Mouse (Mus musculus) ES-E14 (cell line): ENCODE results near the gene Gm8212. TPM values are rescaled to one million over a fixed set of nuclear protein-coding genes. Genes with fewer than 3 reads are reported as not detected.
"Not testable (repeated sequence)": the region's sequence is repeated elsewhere in the genome, so short reads cannot be mapped to it uniquely, and the experiment has no call there.

Experiments
- DNase-seq: peaks from one replicate; pipeline ENCODE4 v3.0.0-alpha.2; 2013; ENCODE audit warnings: low read depth, low spot score
- H3K27ac ChIP-seq: 2 replicates; pipeline ENCODE4 v1.5.1; 2012; ENCODE audit warnings: low read depth, mild to moderate bottlenecking, low read length, moderate library complexity, mixed read lengths; ENCODE audit not compliant: poor library complexity, insufficient read depth, severe bottlenecking
- H3K36me3 ChIP-seq: 2 replicates; pipeline ENCODE4 v1.6.1; 2012; ENCODE audit warnings: mild to moderate bottlenecking, low read length, moderate library complexity, mixed read lengths; ENCODE audit not compliant: control insufficient read depth, poor library complexity, insufficient read depth, severe bottlenecking
- H3K4me1 ChIP-seq, 2 experiments: fragments of 150-350 bp in 1 of 2; sonication (generic) in 1 of 2; 2 replicates each; pipeline ENCODE4 v1.6.1; 2012; ENCODE audit warnings: low read length in 2 of 2, mild to moderate bottlenecking in 1 of 2, mixed read lengths in 1 of 2; ENCODE audit not compliant: control insufficient read depth in 2 of 2, insufficient read depth in 2 of 2, poor library complexity in 1 of 2
- H3K4me3 ChIP-seq, 2 experiments: fragments of 150-350 bp in 1 of 2; sonication (generic) in 1 of 2; 2 replicates each; pipeline ENCODE4 v1.5.1; 2012; ENCODE audit warnings: low read length in 2 of 2, low read depth in 1 of 2, mild to moderate bottlenecking in 1 of 2, mixed read lengths in 1 of 2; ENCODE audit not compliant: insufficient read depth in 1 of 2, poor library complexity in 1 of 2, severe bottlenecking in 1 of 2
- H3K9ac ChIP-seq: 2 replicates; pipeline ENCODE4 v1.6.1; 2012; ENCODE audit warnings: low read depth, mild to moderate bottlenecking, low read length, mixed read lengths; ENCODE audit not compliant: poor library complexity, insufficient read depth, severe bottlenecking
- H3K9me3 ChIP-seq: fragments of 150-350 bp; sonication (generic); 2 replicates; pipeline ENCODE4 v1.6.1; 2012; ENCODE audit warnings: low read depth, mild to moderate bottlenecking, low read length; ENCODE audit not compliant: control insufficient read depth, insufficient read depth
- CHD2 ChIP-seq: IDR thresholded peaks from 2 replicates; pipeline ENCODE4 v1.6.1; 2014; ENCODE audit warnings: mild to moderate bottlenecking, low read depth, low read length, inconsistent platforms
- HCFC1 ChIP-seq: IDR thresholded peaks from 2 replicates; pipeline ENCODE4 v1.6.1; 2012; ENCODE audit warnings: low read length, inconsistent platforms, borderline replicate concordance; ENCODE audit not compliant: insufficient read depth
- MAFK ChIP-seq: IDR thresholded peaks from 2 replicates; pipeline ENCODE4 v1.6.1; 2014; ENCODE audit warnings: mild to moderate bottlenecking, low read depth, low read length, inconsistent platforms; ENCODE audit not compliant: insufficient read depth
- ZC3H11A ChIP-seq: IDR thresholded peaks from 2 replicates; pipeline ENCODE4 v1.6.1; 2012; ENCODE audit warnings: low read depth, mild to moderate bottlenecking, inconsistent platforms, low read length, borderline replicate concordance
- ZNF384 ChIP-seq: IDR thresholded peaks from 2 replicates; pipeline ENCODE4 v1.6.1; 2012; ENCODE audit warnings: low read depth, low read length, inconsistent platforms
- in situ Hi-C, 2 experiments: fragments of 600-800 bp; cut with MboI; formaldehyde crosslinking; loops; one replicate each; pipeline ENCODE4 v1.15.1; 2025; ENCODE audit warnings: low sequenced_read_pairs in 2 of 2, inconsistent platforms in 1 of 2; ENCODE audit not compliant: unreplicated experiment in 2 of 2
- total RNA-seq: library from RNA; depleted of rRNA; stranded (reverse); fragments of 300-350 nt; gene quantifications from 2 replicates; pipeline ENCODE4 v1.2.3, GENCODE M21; 2012; rRNA removed

Gm8212 gene
- not detected in 2 replicates for total RNA-seq

DNA sequence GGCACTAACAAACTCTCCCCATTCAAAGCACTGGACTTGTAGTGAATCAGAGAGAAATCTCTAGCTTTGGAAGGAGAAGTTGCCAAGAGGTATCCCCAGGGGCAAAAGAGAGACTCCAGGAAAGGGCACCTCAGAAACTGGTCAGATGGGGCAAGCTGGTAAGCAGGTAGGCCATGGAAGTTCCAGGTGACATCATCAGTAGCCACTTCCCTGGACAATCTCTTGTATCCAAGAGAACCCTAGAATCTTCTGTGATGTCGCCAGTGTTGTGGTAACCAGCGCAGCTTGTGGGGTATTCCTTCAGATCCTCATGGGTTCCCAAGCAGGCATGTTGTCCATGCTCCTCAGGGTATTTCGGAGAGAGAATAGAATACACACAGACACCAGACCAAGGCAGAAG, at the start of gene Gm8212:
Gene Gm8212, plus strand, starts transcription at position 301 of the 400 bp plus-strand sequence.
- H3K4me1 ChIP-seq, DNase-seq, H3K4me3 ChIP-seq, H3K9ac ChIP-seq, H3K36me3 ChIP-seq, H3K27ac ChIP-seq, H3K9me3 ChIP-seq, in situ Hi-C loops: not testable (repeated sequence)

DNA sequence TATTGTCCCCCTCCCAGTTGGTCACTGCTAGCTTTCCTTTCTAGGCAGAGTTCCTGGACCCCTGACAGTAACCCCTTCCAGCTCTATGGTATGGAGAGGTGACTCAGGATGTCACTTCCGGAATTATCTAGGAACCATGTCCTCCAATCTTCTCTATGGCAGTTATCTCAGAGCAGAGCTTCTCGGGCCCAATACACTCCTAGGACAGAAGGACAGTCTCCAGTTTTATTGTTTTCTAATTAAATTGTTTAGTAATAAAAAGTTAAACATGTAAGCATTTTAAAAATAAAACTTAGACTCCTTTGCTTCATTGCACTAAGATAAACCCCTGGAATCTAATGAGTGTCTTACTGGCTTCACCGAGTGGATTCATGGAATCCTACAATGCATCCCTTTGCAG, 15.7 kb downstream of the Gm8212 start, which contains the start of gene 4930503E14Rik:
Gene 4930503E14Rik, minus strand, starts transcription at position 101 of the 400 bp plus-strand sequence.
- H3K27ac ChIP-seq, in situ Hi-C loops, DNase-seq, H3K4me1 ChIP-seq, H3K9me3 ChIP-seq, H3K36me3 ChIP-seq, H3K4me3 ChIP-seq, H3K9ac ChIP-seq: not testable (repeated sequence)

DNA sequence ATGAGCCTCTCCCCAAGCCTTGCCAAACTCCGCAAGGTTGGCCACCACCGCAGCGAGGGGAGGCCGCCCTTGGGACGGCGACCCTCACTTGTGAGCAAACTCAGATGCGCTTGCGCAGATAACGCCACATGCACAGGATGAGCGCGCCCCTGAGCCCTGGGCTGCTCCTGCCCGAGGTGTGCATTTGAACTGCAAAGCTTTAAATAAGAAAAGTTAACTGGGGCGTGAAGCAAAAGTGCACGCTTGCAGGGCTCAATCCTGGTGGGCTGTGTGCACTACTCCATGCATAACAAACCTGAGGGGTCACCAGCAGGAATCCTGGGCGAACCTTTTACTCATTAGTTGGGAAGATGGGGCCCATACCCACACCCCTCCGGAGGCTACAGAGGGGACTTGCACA, 50.6 kb downstream of the Gm8212 start:
- no peak for DNase-seq
- H3K9me3 ChIP-seq: no peaks in the 10 kb centered on the region
- no peak overlapping the region for H3K9ac ChIP-seq
- H3K27ac ChIP-seq: no peak overlapping the region
- in situ Hi-C loops: no loop called here
- no peak overlapping the region for H3K4me3 ChIP-seq
- no peaks in the 10 kb centered on the region for H3K36me3 ChIP-seq
- no peaks in the 10 kb centered on the region for H3K4me1 ChIP-seq
- TF ChIP-seq ZNF384 (no peak), MAFK (no peak), CHD2 (no peak), ZC3H11A (no peak), HCFC1 (no peak)

Other genes with a start within 250 kb of the Gm8212 start
- not detected in 2 replicates for gene Ang5, start 240.6 kb upstream of the Gm8212 start, total RNA-seq
- gene Ang6, start 195.4 kb upstream of the Gm8212 start, total RNA-seq: not detected in 2 replicates
- gene Ear2, start 95.0 kb upstream of the Gm8212 start, total RNA-seq: not detected in 2 replicates
- not detected in 2 replicates for gene Gm3327, start 73.8 kb upstream of the Gm8212 start, total RNA-seq
- gene 4930503E14Rik, start 15.6 kb downstream of the Gm8212 start, total RNA-seq: not detected in 2 replicates
- gene Gm8220, start 87.9 kb downstream of the Gm8212 start, total RNA-seq: not detected in 2 replicates
- gene Gm5930, start 140.9 kb downstream of the Gm8212 start, total RNA-seq: 0.09 TPM in 1 of 2 replicates, not detected in the other
- gene Gm8229, start 167.7 kb downstream of the Gm8212 start, total RNA-seq: not detected in 2 replicates
- gene Gm3371, start 213.0 kb downstream of the Gm8212 start, total RNA-seq: not detected in 2 replicates
- not detected in 2 replicates for gene Gm8232, start 236.0 kb downstream of the Gm8212 start, total RNA-seq